Mouse (Mus musculus): ENCODE measurements at regions not wholly inside any gene's neighbourhood (a gene's known extent, or its start where the extent isn't known, plus 50 kb on each side); places are given as distances from the start of the nearest gene placed in this dataset.

DNA sequence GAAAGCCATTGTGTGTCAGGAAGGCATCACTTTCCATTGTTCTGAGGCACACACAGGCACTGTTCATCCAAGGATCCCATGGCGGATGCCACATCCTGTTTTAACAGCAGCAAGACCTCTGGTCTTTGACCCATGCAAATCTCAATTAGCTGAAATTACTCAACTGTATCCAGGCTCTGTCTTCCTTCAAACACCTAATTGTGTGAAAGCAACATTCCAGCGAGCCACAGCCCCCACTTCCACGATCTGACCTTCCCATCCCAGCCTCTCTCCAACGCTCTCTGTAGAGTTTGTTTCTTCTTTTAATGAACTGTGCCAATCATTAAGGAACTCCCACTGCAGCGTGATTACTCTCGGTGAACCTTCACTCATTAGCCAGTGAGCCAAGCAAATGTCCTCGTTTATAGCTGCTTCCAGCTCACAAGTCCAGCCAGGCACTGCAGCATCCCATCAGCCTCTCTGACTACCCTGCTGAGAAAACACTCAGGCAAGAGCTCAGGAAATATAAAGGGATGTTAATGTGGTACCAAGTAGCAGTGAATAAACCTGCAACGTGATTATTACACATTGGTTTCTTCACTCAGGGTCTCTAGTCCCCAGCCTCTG lies 136.7 kb downstream of the Hs3st3b1 start:
- TF ChIP-seq CTCF (IDR thresholded peaks at IDR 0.05): no peak
- no peak for TF ChIP-seq EP300 (IDR thresholded peaks at IDR 0.05)
- no peak for ATAC-seq
- Histone ChIP-seq H3K4me3 (ENCODE audit: low read depth, low read length) (no peak overlapping the region), H3K4me1 (ENCODE audit: insufficient read depth, low read depth, low read length) (no peaks in the 10 kb centered on the region), H3K9me3 (ENCODE audit: low read length) (no peaks in the 10 kb centered on the region), H3K9ac (replicated peaks; ENCODE audit: low read depth) (no peak overlapping the region), H3K36me3 (ENCODE audit: insufficient read depth, low read length) (no peaks in the 10 kb centered on the region), H3K27ac (ENCODE audit: low read length) (no peak overlapping the region), H3K4me2 (replicated peaks; ENCODE audit: low read depth, low read length) (no peak overlapping the region), H3K27me3 (replicated peaks; ENCODE audit: insufficient read depth, low read length) (no peaks in the 10 kb centered on the region)
- DNase-seq (ENCODE audit: low spot score): no peak
- WGBS: 44% methylated on average over 8 of the region's 8 CpGs

GRCm38 (mm10) chr11:63785965-63786364 lies 136.1 kb downstream of the Hs3st3b1 start:
- Histone ChIP-seq H3K4me2 (replicated peaks; ENCODE audit: low read depth, low read length) (no peak overlapping the region), H3K9ac (replicated peaks; ENCODE audit: low read depth) (no peak overlapping the region), H3K9me3 (ENCODE audit: low read length) (no peaks in the 10 kb centered on the region), H3K4me3 (ENCODE audit: low read depth, low read length) (no peak overlapping the region), H3K27ac (ENCODE audit: low read length) (no peak overlapping the region), H3K27me3 (replicated peaks; ENCODE audit: insufficient read depth, low read length) (no peaks in the 10 kb centered on the region), H3K4me1 (ENCODE audit: insufficient read depth, low read depth, low read length) (no peaks in the 10 kb centered on the region), H3K36me3 (ENCODE audit: insufficient read depth, low read length) (no peaks in the 10 kb centered on the region)
- DNase-seq (ENCODE audit: low spot score) (no peak), ATAC-seq (no peak)
- WGBS: 69% methylated on average over 4 of the region's 4 CpGs
- TF ChIP-seq EP300 (IDR thresholded peaks at IDR 0.05): no peak
- TF ChIP-seq CTCF (IDR thresholded peaks at IDR 0.05): no peak

GRCm38 (mm10) chr11:63789473-63790120 lies 132.5 kb downstream of the Hs3st3b1 start:
- no peak overlapping the region for H3K4me2 ChIP-seq (replicated peaks; ENCODE audit: low read depth, low read length)
- H3K27me3 ChIP-seq (replicated peaks; ENCODE audit: insufficient read depth, low read length): no peaks in the 10 kb centered on the region
- 71% methylated on average over 8 of the region's 8 CpGs for WGBS
- no peaks in the 10 kb centered on the region for H3K9me3 ChIP-seq (ENCODE audit: low read length)
- no peaks in the 10 kb centered on the region for H3K36me3 ChIP-seq (ENCODE audit: insufficient read depth, low read length)
- TF ChIP-seq EP300 (IDR thresholded peaks at IDR 0.05) (no peak), CTCF (IDR thresholded peaks at IDR 0.05) (no peak)
- H3K9ac ChIP-seq (replicated peaks; ENCODE audit: low read depth): no peak overlapping the region
- ATAC-seq (no peak), DNase-seq (ENCODE audit: low spot score) (no peak)
- H3K4me1 ChIP-seq (ENCODE audit: insufficient read depth, low read depth, low read length): no peaks in the 10 kb centered on the region
- no peak overlapping the region for H3K4me3 ChIP-seq (ENCODE audit: low read depth, low read length)
- H3K27ac ChIP-seq (ENCODE audit: low read length): no peak overlapping the region

DNA sequence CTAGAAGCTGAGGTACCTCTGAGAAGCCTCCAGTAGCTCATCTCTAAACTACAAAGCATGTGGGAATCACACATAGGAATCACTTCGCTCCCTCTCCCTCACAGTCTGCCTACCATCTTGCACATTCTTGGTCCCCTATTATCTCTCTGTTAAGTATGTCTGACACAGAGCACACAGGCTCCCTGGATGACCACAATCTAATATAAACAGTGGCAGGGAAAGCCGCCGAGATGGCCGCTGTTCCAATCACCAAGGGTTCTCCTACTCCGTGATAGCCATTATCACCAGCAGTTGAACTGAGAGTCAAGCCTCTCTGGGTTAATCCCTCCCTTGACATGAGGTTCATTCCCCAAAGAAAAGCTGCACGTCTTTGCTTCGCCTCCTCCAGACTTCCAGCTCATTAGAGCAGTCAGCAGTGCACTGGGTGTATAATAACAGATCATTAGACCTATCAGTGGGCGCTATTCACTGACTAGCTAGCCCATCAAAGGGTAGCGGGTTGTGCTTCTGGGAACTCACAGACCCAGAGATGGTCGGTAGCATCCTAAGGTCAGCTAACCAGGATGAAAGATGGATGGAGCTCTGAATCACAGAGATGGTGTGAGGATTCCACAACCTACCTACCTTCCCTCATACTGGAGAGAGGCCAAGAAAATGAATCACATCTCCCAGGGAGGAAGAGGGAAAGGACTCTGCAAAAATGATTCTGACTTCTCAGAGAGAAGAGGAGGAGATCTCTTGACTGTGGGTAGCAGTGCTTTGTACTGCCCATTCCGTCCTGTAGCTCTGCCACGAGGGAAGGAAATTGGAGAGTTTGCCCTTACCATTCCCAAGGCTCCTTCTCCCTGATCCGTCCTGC lies 130.9 kb downstream of the Hs3st3b1 start:
- 48% methylated on average over 13 of the region's 13 CpGs for WGBS
- no peaks in the 10 kb centered on the region for H3K4me1 ChIP-seq (ENCODE audit: insufficient read depth, low read depth, low read length)
- no peak for TF ChIP-seq CTCF (IDR thresholded peaks at IDR 0.05)
- TF ChIP-seq EP300 (IDR thresholded peaks at IDR 0.05): no peak
- H3K36me3 ChIP-seq (ENCODE audit: insufficient read depth, low read length): no peaks in the 10 kb centered on the region
- H3K27ac ChIP-seq (ENCODE audit: low read length): no peak overlapping the region
- no peaks in the 10 kb centered on the region for H3K27me3 ChIP-seq (replicated peaks; ENCODE audit: insufficient read depth, low read length)
- ATAC-seq (no peak), DNase-seq (ENCODE audit: low spot score) (no peak)
- no peak overlapping the region for H3K4me3 ChIP-seq (ENCODE audit: low read depth, low read length)
- no peaks in the 10 kb centered on the region for H3K9me3 ChIP-seq (ENCODE audit: low read length)
- H3K4me2 ChIP-seq (replicated peaks; ENCODE audit: low read depth, low read length): no peak overlapping the region
- H3K9ac ChIP-seq (replicated peaks; ENCODE audit: low read depth): no peak overlapping the region

- Histone ChIP-seq H3K27ac (ENCODE audit: low read length) (no peak overlapping the region), H3K36me3 (ENCODE audit: insufficient read depth, low read length) (no peaks in the 10 kb centered on the region), H3K4me1 (ENCODE audit: insufficient read depth, low read depth, low read length) (no peaks in the 10 kb centered on the region), H3K27me3 (replicated peaks; ENCODE audit: insufficient read depth, low read length) (no peaks in the 10 kb centered on the region), H3K4me2 (replicated peaks; ENCODE audit: low read depth, low read length) (no peak overlapping the region), H3K9me3 (ENCODE audit: low read length) (no peaks in the 10 kb centered on the region), H3K4me3 (ENCODE audit: low read depth, low read length) (no peak overlapping the region), H3K9ac (replicated peaks; ENCODE audit: low read depth) (no peak overlapping the region)
- TF ChIP-seq CTCF (IDR thresholded peaks at IDR 0.05) (peak; percentile 20; the same call in 1 of the 2 replicates), EP300 (IDR thresholded peaks at IDR 0.05) (no peak)
- WGBS: 69% methylated on average over 8 of the region's 8 CpGs
- ATAC-seq (no peak), DNase-seq (ENCODE audit: low spot score) (no peak)
Measured at GRCm38 (mm10) chr11:63793732-63794503, 128.2 kb downstream of the Hs3st3b1 start.

- ATAC-seq: no peak
- H3K9ac ChIP-seq (replicated peaks; ENCODE audit: low read depth): no peak overlapping the region
- TF ChIP-seq EP300 (IDR thresholded peaks at IDR 0.05): no peak
- TF ChIP-seq CTCF (IDR thresholded peaks at IDR 0.05): no peak
- no peak overlapping the region for H3K27ac ChIP-seq (ENCODE audit: low read length)
- no peak overlapping the region for H3K4me2 ChIP-seq (replicated peaks; ENCODE audit: low read depth, low read length)
- no peak for DNase-seq (ENCODE audit: low spot score)
- H3K4me1 ChIP-seq (ENCODE audit: insufficient read depth, low read depth, low read length): no peaks in the 10 kb centered on the region
- 69% methylated on average over 5 of the region's 5 CpGs for WGBS
- no peaks in the 10 kb centered on the region for H3K9me3 ChIP-seq (ENCODE audit: low read length)
- H3K36me3 ChIP-seq (ENCODE audit: insufficient read depth, low read length): no peaks in the 10 kb centered on the region
- no peaks in the 10 kb centered on the region for H3K27me3 ChIP-seq (replicated peaks; ENCODE audit: insufficient read depth, low read length)
- H3K4me3 ChIP-seq (ENCODE audit: low read depth, low read length): no peak overlapping the region
Measured at GRCm38 (mm10) chr11:63812146-63812545, 109.9 kb downstream of the Hs3st3b1 start.
